Mouse (Mus musculus) right cerebral cortex, postnatal 36 days (tissue): ENCODE results near the gene Tenm2.
A peak's percentile ranks its signal among the peaks of the same experiment; 100 is the strongest.

ENCODE experiments used
- DNase-seq, 2 experiments: peaks; one replicate each; pipeline ENCODE4 v3.0.0; 2022; ENCODE audit warnings: low spot score in 2 of 2, mixed read lengths in 1 of 2

Tenm2 gene

DNA sequence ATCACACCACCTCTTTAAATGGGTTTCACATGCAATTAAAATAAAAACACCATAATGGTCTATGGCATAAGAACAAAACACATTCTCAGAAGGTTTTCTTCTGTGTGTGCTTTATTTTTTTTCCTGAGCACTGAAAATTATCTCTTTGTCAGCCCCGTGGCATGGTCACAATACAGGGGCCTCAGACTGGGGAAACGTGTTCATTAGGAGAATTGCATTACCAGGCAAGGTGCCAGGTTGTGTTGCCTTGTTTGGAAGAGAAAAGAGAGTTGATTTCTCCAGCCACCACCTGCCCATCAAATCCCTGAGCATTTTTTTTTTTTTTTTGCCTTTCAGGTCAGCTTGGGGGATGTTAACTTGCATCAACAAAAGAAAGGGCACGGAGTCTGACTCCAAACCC lies 631.5 kb downstream of the Tenm2 start:
- no peak for DNase-seq

DNA sequence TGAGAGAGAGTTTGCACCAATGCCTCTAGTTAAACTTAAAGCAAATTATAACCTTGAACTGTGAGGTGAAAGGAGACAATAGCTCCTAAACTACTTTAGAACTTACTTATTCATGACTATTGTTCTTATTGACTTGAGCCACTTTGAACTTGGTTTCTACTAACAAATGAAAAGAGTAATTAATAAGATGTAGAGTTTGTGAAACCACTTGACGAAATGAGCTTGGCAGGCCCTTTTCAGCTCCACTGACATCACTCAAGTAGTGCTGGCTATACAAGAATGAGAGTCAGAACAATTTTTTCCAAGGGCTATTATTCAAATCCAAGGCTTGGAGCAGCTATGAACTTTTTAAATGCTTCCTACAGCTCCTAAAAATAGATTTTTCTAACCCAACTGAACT lies 643.3 kb downstream of the Tenm2 start:
- DNase-seq = no peak

DNA sequence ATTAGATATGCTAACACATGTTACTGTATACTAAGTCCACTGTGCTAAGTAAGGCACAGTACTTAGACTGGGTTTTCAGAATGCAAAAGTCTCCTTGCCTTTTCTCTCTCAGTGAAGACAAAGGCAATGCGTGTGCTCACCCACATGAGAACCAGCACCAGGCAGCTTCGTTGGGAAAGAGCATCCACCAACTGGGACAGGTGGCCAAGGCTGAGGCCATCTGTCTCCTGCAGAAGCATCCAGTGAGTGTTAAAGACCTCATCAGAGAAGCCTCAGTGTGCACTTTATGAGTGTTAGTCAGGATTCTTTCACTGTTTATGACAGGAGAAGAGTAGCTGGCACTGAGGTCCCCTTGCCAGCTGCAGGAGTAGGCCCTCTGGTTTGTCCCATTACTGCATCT lies 669.6 kb downstream of the Tenm2 start:
- peak; percentile 48 to 53 for DNase-seq

DNA sequence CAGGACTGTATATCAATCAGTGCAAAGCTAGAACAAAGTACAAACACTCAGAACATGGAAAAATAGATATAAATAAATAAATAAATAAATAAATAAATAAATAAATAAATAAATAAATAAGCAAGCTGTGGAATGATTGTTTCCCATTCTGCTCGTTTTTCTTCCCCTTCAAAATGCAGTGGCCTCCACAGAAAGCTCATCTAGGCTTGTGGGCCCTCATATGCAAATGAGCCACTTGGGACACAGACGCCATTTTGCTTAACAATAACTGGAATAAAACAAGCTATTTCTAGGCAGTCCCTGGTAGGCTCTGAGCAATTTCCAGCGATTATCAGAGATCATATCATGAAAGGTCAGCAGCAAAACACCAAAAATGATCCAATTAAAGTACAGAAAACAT lies 672.9 kb downstream of the Tenm2 start:
- no peak for DNase-seq

DNA sequence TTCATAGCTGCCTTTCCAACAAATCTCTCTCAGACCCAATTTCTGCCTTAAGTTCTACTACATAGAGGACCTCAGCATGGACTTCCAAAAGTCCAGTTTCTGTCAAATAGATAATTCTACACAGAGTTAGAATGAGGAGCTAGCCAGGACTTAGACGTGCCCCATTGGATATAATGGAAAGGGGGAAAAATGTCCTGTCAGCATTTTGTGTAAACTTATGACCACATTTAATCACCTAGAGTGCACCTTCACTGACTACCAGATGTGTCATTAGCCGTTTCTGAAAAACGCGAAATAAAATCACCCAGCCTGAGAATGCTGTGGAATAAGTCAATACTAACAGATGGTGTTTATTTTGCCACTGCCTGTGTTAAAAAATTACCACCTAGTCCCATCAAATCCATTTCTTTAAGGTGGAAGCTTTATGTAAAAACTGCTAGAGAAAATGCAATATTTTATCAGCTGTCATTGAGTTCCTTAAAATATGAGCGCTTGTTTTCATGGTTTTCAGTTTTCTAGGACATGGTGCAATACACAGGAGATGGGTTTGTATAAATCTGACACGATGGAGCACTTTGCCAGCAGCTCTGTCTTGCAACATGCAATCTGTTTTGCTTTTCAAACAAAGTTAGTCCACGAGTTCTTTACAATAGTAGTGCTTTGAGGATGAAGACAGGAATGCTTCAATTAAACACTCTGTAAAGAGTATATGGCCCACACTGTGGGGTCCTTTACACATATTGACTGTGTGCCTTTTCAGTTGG lies 674.8 kb downstream of the Tenm2 start:
- no peak for DNase-seq

DNA sequence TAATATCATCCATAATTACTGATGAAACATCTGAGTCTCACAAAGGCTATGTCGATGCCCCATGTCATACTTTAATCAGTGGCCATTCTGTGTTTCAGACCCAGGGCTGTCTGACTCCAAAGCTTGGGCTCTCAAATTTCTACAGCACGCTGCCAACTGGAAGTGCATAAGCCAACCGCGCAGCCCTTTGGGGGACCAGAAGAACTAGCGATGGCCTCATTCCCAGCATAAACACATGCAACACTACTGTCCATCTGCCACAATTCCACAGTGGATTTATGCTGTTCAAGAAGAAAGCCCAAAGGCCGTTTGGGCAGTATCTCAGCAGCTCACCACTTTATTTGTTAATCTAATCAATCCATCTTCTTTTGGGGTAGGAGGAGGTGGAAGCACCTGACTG lies 678.4 kb downstream of the Tenm2 start:
- DNase-seq = no peak

DNA sequence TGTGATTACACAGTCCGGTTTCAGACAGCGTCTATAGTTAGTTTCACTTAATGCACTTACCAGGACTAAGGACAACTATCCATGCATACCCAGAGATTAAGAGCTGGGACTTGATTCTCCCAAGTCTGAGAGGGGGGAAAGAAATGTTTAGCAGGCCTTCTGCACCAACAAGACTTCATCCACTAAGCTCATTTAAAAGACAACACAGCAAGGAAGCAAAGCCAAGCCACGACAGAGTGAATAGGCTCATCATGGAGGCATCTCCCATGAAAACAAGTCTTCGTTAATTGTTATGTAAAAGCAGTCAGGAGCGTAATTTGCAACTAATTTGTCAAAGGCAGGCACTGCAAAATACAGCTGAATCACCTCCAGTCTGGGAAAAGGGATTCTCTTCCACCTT lies 682.5 kb downstream of the Tenm2 start:
- DNase-seq = no peak

DNA sequence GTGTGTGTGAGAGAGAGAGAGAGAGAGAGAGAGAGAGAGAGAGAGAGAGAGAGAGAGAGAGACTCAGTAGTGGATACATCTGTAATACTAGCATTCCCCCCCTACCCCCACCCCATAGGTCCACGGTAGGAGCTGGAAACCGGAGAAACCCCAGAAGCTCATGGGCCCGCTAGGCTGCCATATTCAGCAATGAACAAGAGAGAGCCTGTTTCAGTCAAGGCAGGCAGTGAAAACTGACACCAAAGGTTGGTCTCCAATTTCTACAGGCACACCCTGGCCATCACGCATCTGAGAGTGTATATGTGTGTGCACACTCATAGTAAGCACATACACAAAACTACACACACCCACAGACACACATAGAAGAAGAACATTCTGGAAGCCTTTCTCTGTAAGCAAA lies 685.1 kb downstream of the Tenm2 start:
- DNase-seq = no peak

DNA sequence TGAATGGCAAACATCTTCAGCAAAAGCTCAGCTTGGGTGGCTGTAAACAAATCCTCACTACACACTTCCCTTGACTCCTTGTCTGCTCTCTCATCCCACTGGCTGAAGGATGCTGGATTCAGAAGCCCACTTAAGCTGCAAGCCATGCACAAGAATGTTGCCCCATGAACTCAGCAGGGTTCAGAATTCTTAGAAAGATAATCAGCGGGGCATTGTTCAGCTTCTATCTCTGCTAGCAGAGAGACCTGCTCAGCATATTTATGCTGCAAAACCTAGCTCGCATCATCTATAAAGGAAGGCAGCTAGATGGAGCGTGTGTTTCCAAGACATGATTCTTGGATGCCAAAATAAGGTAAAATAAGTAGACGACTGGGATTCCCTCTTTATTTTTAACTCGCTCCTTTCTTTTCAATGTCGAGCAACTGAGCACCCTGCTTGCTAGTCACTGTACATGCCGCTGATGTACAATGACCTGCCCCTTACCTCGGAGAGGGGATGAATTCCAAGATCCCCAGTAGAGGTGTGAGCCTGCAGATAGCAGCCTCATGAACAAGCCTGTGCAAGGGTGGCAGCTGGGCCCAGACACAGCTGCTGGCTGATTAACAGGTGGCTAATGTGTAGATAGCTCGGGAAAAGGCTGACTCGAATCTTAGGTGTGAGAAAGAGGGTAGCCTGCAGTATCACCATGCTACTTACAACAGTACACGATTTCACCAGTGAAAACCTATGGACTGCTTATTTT lies 686.2 kb downstream of the Tenm2 start:
- no peak for DNase-seq

DNA sequence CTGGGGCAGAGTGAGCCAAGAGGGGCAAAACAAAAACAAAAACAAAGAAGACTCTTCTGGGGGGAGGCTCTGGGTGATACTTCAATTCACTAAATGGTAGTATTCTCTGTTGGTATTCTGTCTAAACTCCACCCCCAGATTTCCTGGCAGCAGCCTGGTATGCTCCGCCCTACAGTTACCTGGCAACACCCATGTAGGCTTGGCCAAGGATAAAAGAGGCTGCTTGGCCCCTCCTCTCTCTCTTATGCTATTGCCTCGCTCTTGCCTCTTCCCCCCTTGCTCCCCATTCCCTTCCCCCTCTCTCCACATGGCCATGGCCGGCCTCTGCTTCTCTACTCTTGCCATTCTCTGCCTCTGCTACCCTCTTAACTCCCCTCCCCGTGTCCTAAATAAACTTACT lies 687.6 kb downstream of the Tenm2 start:
- DNase-seq = no peak

DNA sequence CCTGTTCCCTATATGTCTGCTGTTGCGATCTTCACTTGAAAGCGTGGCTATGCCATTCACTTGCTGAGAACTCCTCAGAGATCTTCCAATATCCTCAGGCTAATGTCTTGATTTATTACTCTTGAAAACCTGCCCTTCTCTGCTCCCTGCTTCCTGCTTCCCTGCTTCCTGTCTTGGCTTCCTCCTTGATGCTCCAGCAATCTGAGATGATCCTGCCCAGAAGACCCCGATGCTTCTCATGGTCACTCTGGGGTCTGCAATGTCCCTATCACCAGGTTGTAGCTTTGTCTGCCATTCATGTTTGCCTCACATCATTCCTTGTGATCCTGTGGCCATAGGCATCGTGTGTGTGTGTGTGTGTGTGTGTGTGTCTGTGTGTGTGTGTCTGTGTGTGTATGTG lies 697.6 kb downstream of the Tenm2 start:
- no peak for DNase-seq

DNA sequence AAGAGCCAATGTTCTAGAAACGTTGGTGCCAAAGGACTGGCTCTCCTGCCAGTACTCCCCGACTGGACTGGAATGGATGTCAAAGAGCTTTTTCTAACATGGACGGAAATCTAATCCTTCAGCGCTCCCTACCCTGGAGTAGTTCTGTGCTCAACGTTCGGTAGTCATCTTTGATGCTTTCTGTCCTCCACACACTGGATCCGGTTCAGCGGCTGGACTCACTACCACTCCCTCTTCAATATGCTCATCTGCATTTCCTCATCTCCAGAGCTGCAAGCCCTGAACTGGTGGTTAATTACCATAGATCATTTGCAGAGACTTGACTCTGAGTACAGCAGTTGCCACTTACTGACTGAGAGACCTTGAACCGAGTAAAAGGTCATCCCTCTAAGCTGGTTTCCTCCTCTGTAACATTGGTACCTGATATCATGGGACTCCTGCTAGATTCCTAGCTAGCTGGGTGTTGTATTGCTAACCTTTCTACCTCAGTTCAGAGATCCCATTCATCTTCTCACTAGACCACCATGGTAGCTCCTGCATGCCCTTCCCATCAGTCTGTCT lies 698.1 kb downstream of the Tenm2 start:
- DNase-seq = no peak

DNA sequence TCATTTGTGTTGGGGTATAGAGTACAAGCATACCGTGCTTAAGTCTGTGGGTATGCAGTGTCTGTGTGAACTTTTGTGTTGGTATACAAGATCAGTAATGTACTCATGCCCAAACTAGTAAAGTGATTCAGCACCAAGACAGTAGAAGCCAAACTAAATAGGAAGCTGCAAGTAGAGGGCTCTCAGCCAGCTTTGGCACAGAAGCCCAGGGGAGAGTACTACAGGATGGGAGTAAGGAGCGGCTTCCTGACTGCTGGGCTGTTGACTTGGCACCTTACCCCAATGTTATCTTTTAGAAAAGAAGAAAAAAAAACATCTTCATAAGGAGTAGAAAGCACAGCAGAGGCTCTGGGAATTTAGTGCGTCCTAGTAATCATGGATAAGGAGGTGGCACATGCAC lies 700.2 kb downstream of the Tenm2 start:
- no peak for DNase-seq

DNA sequence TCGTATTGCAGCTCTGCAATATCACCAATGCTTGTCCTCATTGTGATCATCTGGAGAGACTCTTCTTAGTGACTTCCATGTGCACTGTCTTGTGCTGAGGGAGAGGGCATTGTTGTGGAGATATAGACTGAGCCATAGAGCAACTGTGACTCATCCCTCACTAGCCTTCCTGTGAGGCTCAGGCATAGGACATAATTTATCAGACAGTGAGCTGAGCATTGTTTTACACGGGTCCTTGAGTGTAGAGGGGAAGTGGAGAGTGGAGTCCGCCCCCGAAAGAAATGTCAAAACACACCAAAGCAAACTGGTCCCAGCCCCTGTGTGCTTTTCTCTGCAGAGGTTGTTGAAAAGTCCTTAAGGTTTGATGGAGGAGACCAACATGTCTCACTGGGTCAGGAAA lies 704.1 kb downstream of the Tenm2 start:
- DNase-seq = no peak

DNA sequence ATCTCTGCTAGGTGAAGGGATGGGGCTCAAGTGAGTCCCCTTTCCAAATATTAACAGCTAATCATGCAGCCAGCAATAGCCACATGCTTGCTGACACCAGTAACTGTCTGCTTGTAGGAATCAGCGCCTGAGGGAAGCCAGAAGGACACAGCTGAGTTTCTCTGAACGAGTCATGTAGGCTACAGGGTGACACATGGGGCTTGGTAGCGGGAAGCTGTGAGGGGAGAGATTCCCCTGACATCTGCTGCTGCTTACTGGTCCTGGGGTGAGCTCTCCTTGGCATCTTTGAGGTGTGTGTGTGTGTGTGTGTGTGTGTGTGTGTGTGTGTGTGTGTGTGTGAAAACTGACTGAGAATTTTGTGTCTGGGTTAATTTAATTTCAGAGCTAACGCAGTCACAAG lies 708.3 kb downstream of the Tenm2 start:
- DNase-seq = no peak

DNA sequence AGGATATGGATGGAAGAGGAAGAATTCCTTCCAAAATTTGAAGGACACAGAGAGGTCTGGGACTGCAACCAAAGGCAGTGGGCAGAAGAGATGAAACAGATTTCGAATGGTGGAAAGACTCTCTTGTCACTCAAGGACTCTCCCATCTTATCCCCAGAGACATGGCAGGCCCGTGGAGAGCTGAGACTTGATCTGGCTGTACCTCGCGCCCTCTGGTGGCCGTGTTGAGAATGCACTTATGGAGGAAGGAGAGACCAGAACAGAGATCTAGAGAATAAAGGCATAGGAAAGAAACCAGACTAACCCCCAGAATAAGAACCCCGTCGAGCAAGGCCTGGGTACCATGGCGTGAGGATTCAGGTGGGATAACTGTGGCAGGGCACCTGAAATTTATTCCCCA lies 709.4 kb downstream of the Tenm2 start:
- DNase-seq = peak; percentile 75 to 76

DNA sequence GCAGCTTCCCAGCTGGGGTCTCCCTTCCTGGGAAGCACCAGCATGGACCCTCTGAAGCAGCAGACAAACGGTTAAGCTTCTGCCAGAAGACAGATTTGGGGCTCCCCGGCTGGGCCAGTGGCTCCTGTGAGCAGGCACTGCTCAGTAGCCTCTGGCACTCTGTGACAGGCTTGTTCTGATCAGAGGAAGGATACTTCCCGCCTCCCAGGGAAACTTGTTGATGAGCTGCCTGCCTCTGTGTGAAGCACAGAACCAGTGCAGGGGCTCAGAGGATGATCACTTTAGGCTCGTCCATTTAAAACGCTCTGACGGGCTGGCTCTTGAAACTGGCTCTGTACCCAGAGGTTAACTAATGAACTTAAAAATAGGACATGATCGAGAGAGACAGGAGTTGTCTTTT lies 723.3 kb downstream of the Tenm2 start:
- DNase-seq = no peak

DNA sequence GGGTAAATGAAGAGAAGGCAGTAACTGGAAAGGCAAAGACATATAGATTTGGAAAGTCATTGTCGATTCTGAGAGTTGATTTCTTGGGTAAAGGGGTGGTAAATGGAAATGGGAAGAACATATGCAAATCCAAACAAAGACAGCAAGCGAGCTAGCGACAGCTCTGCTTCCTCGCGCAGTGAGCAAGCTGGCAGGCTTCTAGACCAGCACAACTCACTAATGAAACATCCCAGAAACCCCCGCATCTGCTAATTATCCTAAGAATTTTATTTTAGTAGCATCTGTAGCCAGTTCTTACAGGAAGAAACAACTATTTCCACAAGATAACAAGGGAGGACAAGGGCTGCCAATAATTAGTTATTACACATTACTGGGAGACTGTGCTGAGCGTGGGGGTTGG lies 727.5 kb downstream of the Tenm2 start:
- no peak for DNase-seq

DNA sequence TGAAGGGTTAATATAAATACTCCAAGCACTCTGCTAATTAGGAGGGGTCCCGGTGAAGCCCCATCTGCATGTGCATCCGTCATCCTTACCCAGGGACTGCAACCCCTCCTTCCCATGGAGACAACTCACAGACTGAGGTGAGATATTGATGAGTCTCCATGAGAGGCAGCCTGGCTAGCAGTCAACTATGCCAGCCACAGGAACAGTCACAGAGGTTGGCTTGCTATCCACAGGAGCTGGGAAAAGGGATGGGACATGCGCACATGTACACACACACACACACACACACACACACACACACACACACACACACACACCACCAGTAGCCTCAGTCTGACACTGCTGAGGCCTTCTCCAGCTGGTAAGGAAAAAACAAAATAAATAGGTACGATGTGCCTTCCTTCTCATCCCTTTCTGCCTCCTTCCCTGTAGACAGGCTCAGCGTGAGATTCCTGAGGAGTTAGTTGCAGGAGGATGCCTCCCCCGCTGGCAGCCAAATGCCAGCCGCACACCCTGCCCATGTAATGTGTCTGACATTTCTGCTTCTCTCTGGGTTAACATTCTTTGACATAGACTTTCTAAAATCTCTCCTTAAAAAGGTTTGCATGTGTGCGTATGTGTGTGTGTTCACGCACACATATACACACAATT lies 740.7 kb downstream of the Tenm2 start:
- DNase-seq = peak; percentile 36 to 39

DNA sequence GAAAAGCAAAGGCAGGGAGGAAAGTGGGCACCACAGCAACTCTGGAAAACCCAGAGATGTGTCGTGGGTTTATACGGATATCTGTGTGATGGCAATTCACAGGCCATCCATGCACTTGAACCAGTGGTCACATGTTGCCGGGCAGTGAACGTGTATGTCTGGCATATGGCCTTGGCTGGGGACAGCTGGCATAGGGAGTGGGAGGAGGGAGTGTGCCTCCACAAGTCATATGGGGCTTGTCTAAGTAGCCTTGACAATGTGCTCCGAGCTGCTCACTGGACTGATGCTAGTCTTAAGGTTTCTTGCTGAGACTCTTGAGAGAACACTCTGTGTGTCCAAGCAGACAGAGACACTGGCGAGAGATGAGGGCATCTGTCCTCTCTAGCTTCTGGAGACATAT lies 743.5 kb downstream of the Tenm2 start:
- no peak for DNase-seq

DNA sequence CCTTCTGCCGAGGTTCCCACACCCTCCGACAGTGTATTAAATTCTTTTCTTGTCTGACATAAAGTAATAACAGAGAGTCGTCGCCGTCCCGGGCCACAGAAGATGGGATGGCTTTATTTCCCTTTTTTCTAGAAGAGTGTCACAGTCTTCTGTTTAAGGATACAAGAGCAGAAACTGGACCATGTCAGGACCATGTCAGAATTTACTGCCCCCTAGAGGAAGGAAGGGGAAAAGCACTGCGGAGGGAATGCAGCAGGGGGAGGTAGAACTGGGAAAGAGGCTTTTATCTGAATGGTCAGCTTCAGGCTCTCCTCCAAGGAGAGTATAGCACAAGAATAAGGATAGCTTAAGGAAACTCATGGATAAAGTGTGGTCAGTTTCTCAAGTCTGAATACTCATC lies 745.7 kb downstream of the Tenm2 start:
- no peak for DNase-seq

DNA sequence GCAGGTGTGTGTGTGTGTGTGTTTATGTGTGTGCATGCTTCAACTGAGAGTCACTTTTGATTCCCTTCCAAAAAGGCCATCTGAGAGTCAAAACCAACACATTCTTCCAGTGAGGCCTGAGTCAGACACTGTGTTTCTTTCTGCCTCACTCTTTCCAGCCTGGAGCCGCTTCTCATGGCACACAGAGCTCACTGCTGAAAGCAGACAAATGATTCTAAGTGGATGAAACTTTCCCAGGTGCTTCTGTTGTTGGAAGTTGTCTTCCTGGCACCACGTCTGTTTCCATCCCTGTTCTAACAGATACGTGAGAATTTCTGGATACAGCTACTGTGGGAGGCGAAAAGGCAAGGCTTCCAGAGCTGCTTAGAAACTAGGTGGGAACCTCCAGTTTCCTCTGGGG lies 747.1 kb downstream of the Tenm2 start:
- no peak for DNase-seq

DNA sequence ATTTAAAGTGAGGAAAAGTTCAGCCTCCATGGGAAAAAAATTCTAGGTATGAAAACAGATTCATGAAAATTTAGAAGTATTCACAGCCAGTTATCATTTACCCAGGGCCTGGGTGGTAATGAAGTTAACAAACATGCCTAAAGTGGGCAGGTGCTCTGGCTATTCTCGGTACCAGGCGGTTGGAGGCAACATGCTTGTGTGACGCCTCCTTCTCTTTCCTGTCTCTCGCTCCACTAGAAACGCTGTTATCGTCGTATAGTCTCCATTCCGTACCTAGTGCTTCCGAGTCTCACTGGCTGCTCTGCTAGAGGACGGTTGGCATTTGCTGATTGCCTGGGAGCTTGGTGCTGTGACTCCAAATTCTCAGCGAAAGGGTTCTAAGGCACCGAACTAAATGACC lies 749.7 kb downstream of the Tenm2 start:
- no peak for DNase-seq
